Mouse (Mus musculus) hindbrain, embryonic 13.5 days (tissue): ENCODE measurements around the gene Coro6. TPM values are rescaled to one million over a fixed set of nuclear protein-coding genes. Genes with fewer than 3 reads are reported as not detected.

Experiments
- ATAC-seq: fragments of 200-750 bp; cut with Nextera tagmentation; 2 replicates; pipeline ENCODE4 v1.8.0; 2017; ENCODE audit warnings: moderate TSS enrichment; ENCODE audit not compliant: low FRiP score
- H3K27ac ChIP-seq: fragments of 300-500 bp; sonication (generic); 2 replicates; pipeline ENCODE4 v1.5.1; 2015; ENCODE audit warnings: inconsistent platforms, mild to moderate bottlenecking, moderate library complexity
- H3K27me3 ChIP-seq: fragments of 300-500 bp; sonication (generic); 2 replicates; pipeline ENCODE4 v1.6.1; 2015; ENCODE audit warnings: mild to moderate bottlenecking, inconsistent platforms
- H3K36me3 ChIP-seq: fragments of 300-500 bp; sonication (generic); 2 replicates; pipeline ENCODE4 v1.6.1; 2015; ENCODE audit warnings: mild to moderate bottlenecking, inconsistent platforms
- H3K4me1 ChIP-seq: fragments of 300-500 bp; sonication (generic); replicated peaks from 2 replicates; pipeline ENCODE4 v1.6.1; 2015; ENCODE audit warnings: inconsistent platforms
- H3K4me2 ChIP-seq: fragments of 300-500 bp; sonication (generic); 2 replicates; pipeline ENCODE4 v1.6.1; 2015; ENCODE audit warnings: inconsistent platforms, mild to moderate bottlenecking, moderate library complexity
- H3K4me3 ChIP-seq: fragments of 300-500 bp; sonication (generic); 2 replicates; pipeline ENCODE4 v1.5.1; 2015; ENCODE audit warnings: mild to moderate bottlenecking, inconsistent platforms
- H3K9ac ChIP-seq: fragments of 300-500 bp; sonication (generic); 2 replicates; pipeline ENCODE4 v1.6.1; 2015; ENCODE audit warnings: mild to moderate bottlenecking, inconsistent platforms
- H3K9me3 ChIP-seq: fragments of 300-500 bp; sonication (generic); 2 replicates; pipeline ENCODE4 v1.6.1; 2016; ENCODE audit warnings: inconsistent platforms
- WGBS: fragments of 180-500 bp; shearing (Covaris S2); methylation state at CpG from one replicate; pipeline ENCODE4 v1.1.7; 2015; 5-methylcytosine and 5-hydroxymethylcytosine counted together
- polyA plus RNA-seq: library from polyadenylated mRNA; unstranded; fragments of >200 nt; fragmentation: Nextera tagmentation; extraction: Ambion mirVana; gene quantifications from 2 replicates; pipeline ENCODE4 v1.2.1, GENCODE M21; 2015

The Coro6 gene
- polyA plus RNA-seq, 1 experiment from 2014 or later = 0.12 TPM

DNA sequence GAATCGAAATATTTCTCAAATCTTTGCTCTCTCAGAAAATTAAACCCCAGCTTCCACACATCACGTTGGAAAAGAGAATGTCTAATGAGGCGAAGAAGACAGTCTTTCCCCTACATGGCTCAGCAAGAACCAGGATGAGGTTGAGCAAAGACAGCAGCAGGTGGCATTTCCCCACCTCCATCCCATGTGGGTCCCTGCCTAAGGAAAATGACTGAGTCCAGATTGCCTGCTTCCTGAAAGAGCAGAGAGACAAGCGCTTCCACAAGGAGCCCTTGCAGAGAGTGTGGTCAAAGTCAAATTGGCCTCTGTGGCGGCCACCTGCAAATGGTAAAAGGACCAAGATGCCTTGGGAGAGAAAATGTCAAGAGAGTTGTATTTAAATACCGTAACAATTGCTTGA lies 28.2 kb downstream of the Coro6 start:
- ATAC-seq = no peak
- peaks cover 85% of the 10 kb centered on the region for H3K4me1 ChIP-seq
- H3K36me3 ChIP-seq = no peaks in the 10 kb centered on the region
- H3K4me3 ChIP-seq = peak overlapping the region; percentile 96
- H3K27ac ChIP-seq = peak overlapping the region; percentile 95
- peak overlapping the region; percentile 74 for H3K4me2 ChIP-seq
- H3K27me3 ChIP-seq = no peaks in the 10 kb centered on the region
- H3K9ac ChIP-seq = peak overlapping the region; percentile 98
- no peaks in the 10 kb centered on the region for H3K9me3 ChIP-seq
- 67% methylated on average over 6 of the region's 6 CpGs for WGBS

DNA sequence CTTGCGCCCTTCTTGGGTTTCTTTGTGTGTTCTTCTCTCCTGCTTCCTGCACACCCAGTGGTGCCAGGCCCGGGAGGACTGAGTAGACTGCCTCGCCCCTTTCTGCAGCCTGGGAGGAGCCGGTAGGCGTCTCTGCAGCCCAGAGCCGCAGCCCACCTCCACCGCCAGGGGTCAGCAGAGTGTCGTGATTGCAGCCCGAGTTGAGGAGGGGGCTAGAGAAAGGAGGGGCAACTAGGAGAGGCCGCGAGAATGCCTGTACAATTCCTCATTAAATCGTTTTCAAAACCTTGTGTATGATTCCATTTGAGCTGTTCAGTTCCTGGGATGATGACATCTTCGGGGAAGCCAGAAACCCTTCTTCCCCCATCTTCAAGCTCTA lies 28.9 kb downstream of the Coro6 start:
- peaks cover 85% of the 10 kb centered on the region for H3K4me1 ChIP-seq
- peak; percentile 57 for ATAC-seq
- H3K4me3 ChIP-seq = peak overlapping the region; percentile 96
- H3K9me3 ChIP-seq = no peaks in the 10 kb centered on the region
- peak overlapping the region; percentile 74 for H3K4me2 ChIP-seq
- WGBS = 0% methylated on average over 13 of the region's 13 CpGs
- peak overlapping the region; percentile 98 for H3K9ac ChIP-seq
- no peaks in the 10 kb centered on the region for H3K27me3 ChIP-seq
- H3K27ac ChIP-seq = peak overlapping the region; percentile 95
- no peaks in the 10 kb centered on the region for H3K36me3 ChIP-seq

DNA sequence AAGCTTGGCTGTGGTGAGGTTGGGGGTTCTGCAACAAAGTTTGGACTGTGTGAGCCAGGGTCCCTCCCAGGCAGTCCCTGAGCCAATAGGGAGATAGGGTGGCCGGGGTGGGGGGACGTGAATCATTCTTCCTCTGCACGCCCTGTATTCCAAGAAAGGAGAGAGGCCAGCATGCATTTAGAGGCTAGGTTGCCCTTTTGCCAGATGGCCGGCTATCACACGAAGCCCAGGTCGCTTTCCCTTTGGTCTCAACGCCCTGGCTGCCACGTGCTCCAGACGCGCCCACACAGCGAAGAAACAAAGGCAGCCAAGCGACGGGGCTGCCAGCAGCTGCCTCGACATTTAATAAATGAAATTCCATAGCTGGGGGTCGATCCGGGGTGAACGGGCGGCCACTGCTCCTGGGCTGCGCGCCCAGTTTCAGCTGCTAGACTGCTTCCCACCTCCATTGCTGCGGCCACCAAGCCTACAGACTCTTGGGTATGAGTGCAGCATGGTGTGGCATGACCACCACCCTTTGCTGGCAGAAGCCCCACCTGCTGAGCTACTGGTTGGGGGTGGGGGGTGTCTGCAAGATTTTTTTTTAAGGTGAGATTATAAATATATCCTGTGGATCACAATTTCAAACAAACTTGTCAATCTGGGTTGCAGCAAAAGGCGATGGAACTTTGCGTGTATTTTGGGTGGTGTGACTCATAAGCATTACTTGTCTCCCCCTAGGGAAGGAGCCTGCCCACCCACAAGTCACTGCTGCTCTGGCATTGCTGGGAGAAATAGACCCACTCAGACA lies 29.5 kb downstream of the Coro6 start:
- H3K27ac ChIP-seq = peak overlapping the region; percentile 95
- H3K9me3 ChIP-seq = no peaks in the 10 kb centered on the region
- peak; percentile 53; the same call in 1 of the 2 replicates for ATAC-seq
- under 1% methylated on average over 23 of the region's 23 CpGs for WGBS
- peak overlapping the region; percentile 74 for H3K4me2 ChIP-seq
- H3K9ac ChIP-seq = peak overlapping the region; percentile 98
- no peaks in the 10 kb centered on the region for H3K27me3 ChIP-seq
- H3K4me3 ChIP-seq = peak overlapping the region; percentile 96
- H3K4me1 ChIP-seq = peaks cover 83% of the 10 kb centered on the region
- H3K36me3 ChIP-seq = no peaks in the 10 kb centered on the region

DNA sequence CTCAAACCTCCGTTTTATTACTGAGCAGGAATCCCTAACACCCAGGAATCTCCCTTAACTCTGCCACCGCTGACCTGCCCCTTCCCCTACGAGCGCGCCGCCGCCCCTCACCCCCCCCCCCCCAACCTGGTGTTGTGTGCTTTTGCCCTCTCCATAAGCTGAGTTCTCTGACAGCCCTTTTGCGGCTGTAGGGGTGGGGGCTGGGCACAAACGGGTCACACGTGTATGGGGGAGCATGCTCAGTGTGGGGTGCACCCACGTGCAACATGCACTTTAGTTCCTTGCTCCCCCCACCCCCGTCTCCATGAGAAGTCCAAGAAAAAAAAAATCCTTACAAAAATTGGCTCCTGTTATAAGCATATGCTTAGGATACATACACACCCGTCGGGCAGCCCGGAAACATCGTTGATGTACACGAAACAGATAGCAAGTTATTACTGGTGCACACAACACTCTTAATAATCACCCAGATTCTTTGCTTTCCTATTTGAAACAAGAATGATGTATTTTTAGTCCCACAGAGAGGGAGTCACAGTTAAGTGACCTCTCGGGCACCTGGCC lies 30.2 kb downstream of the Coro6 start:
- Histone ChIP-seq H3K4me2 (peak overlapping the region; percentile 74), H3K4me1 (peaks cover 82% of the 10 kb centered on the region), H3K9me3 (no peaks in the 10 kb centered on the region), H3K27me3 (no peaks in the 10 kb centered on the region), H3K4me3 (peak overlapping the region; percentile 96), H3K9ac (peak overlapping the region; percentile 72), H3K27ac (peak overlapping the region; percentile 95), H3K36me3 (no peaks in the 10 kb centered on the region)
- under 1% methylated on average over 18 of the region's 18 CpGs for WGBS
- ATAC-seq = no peak

DNA sequence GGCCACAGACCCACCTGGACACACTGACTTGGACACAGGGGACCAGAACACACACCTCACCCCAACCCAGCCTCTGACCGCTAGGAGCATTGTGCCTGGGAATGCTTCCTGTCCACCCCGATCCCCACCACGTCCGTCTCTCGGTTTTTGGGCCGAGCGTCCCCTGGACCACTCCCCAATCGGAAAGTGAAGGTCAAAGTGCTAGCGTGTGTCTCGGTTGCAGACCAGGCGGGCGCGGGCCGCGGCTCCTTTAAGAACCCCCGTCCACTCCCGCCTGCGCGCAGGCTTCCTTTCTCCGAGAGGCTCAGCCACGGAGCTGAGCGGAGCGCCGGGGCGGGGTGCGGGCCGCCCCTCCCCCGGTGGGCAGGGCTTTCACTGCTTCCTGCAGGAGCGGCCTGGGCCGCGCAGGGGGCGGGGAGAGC lies 30.7 kb downstream of the Coro6 start:
- H3K27ac ChIP-seq = peak overlapping the region; percentile 95
- H3K36me3 ChIP-seq = no peaks in the 10 kb centered on the region
- H3K9ac ChIP-seq = peak overlapping the region; percentile 72
- peak; percentile 63 for ATAC-seq
- H3K4me2 ChIP-seq = peak overlapping the region; percentile 74
- H3K27me3 ChIP-seq = no peaks in the 10 kb centered on the region
- peak overlapping the region; percentile 96 for H3K4me3 ChIP-seq
- under 1% methylated on average over 24 of the region's 32 CpGs for WGBS
- H3K9me3 ChIP-seq = no peaks in the 10 kb centered on the region
- peaks cover 82% of the 10 kb centered on the region for H3K4me1 ChIP-seq

DNA sequence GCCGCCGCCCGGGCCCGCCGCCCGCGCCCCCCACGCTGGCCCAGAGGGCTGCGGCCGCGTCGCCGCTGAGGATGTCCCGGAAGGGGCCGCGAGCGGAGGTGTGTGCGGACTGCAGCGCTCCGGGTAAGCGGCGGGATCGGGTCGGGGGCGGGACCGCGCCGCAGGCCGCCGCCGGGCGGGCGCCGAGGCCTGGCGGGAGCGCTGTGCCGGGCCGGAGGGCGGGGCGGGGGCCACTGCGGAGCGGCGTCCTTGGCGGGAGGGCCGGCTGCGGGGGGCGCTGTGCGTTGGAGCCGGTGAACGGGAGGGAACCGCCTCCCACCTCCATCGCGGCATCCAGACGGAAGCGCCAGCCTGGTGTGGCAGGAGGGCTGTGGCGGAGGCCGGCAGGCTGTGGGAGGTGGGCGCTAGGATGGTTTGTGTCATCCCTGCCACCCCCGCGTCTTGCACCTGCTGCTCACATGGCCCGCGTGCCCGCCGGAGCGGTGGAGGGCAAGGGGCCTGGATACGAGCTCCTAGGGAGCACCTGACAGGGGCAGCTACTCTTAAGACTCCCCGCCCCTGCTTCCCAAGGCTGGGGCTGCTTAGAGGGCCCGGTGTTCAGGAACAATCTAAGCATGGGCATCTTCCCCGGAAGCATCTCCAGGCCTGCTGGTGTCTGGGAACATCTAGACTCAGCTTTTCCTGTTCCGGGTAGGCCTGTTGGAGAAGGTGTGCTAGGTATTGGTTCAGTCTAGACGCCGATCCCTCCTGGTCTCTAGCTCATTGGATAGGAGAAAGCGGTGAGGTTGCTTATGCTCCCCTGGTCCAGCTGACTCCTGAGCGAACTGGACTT lies 31.5 kb downstream of the Coro6 start, which contains the start of gene Git1:
TSS of gene Git1 (plus strand) at position 51 of the 832 bp plus-strand sequence.
- H3K9me3 ChIP-seq = no peaks in the 10 kb centered on the region
- H3K4me2 ChIP-seq = peak within 1 kb of the TSS; percentile 96
- H3K27me3 ChIP-seq = no peaks in the 10 kb centered on the region
- ATAC-seq = no peak
- H3K27ac ChIP-seq = peak within 1 kb of the TSS; percentile 95
- under 1% methylated on average over 67 of the region's 74 CpGs for WGBS
- peaks cover 82% of the 10 kb centered on the region for H3K4me1 ChIP-seq
- H3K4me3 ChIP-seq = peak within 1 kb of the TSS; percentile 96
- H3K36me3 ChIP-seq = 0 out of 2 replicates have a peak, but pooled peaks cover under 1% of the 10 kb centered on the region
- peak within 1 kb of the TSS; percentile 98 for H3K9ac ChIP-seq

DNA sequence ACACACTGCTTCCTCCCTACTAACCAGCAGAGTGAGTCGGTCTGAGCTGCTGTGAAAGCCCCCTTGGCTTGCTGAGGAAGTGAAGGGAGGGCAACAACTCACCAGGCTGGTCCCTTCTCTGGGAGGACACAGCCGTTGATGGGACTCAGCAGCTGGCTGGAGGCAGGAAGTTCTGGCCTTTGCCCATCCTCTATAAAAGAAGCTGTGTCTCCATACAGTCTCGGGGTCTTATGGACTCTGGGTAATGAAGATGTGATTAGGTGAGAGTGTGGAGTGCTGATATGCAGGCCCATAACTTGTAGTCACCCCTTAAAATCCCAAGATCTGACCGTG lies 32.1 kb downstream of the Coro6 start:
- Histone ChIP-seq H3K9me3 (no peaks in the 10 kb centered on the region), H3K27me3 (no peaks in the 10 kb centered on the region), H3K36me3 (peaks cover 5% of the 10 kb centered on the region), H3K4me2 (peak overlapping the region; percentile 96), H3K27ac (peak overlapping the region; percentile 95), H3K4me1 (peaks cover 83% of the 10 kb centered on the region), H3K4me3 (peak overlapping the region; percentile 96), H3K9ac (peak overlapping the region; percentile 98)
- no peak for ATAC-seq
- 35% methylated on average over 4 of the region's 4 CpGs for WGBS

DNA sequence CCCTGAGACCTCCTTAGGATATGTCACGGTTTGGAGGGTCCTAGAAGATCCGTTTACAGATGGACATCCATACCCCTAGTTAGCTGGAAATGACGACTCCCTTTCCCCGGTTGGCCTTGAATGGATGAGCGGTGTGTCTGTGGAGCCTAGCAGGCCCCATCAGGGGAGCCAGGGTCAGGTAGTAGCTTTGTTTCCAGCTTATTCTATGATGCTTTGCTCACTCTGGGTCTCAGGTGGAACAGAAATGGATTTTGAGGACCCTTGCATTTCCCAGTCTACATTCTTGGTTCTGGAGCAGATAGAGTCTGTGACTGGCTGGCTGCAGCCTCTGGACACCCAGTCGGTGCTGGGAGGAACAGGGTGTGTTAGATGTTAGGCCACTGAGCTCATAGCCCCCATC lies 32.6 kb downstream of the Coro6 start:
- 0 out of 2 replicates have a peak overlapping the region, but pooled peaks have one; percentile 95 for H3K27ac ChIP-seq
- 77% methylated on average over 6 of the region's 6 CpGs for WGBS

DNA sequence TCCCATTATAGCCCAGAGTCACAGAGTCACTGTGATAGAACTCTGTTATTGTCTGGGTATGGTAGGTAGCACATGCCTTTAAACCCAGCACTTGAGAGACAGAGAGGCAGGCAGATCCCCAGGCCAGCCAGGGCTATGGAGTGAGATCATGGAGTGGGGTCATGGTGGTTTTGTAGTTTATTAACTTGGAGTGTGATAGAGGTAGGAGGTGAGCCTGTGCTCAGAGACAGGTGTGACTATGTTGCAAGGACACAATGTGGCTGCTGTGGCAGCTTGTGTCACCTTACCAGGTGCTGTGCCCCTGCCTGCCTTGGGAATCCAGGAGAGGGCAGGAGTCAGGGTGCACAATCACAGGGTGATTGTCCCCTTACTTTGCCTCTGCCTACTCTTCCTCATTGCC lies 33.3 kb downstream of the Coro6 start:
- Histone ChIP-seq H3K9me3 (no peaks in the 10 kb centered on the region), H3K4me2 (peak overlapping the region; percentile 96), H3K4me1 (peaks cover 89% of the 10 kb centered on the region), H3K27ac (no peak overlapping the region), H3K9ac (peak overlapping the region; percentile 98), H3K4me3 (peak overlapping the region; percentile 96; the same call in 1 of the 2 replicates), H3K27me3 (no peaks in the 10 kb centered on the region), H3K36me3 (peaks cover 17% of the 10 kb centered on the region)
- ATAC-seq = no peak

More for the DNA sequence above, 32.6 kb downstream of the Coro6 start:
- Histone ChIP-seq H3K36me3 (peaks cover 10% of the 10 kb centered on the region), H3K4me2 (peak overlapping the region; percentile 96), H3K9ac (peak overlapping the region; percentile 98), H3K9me3 (no peaks in the 10 kb centered on the region), H3K27me3 (no peaks in the 10 kb centered on the region), H3K4me3 (peak overlapping the region; percentile 96), H3K4me1 (peaks cover 88% of the 10 kb centered on the region)
- no peak for ATAC-seq

DNA sequence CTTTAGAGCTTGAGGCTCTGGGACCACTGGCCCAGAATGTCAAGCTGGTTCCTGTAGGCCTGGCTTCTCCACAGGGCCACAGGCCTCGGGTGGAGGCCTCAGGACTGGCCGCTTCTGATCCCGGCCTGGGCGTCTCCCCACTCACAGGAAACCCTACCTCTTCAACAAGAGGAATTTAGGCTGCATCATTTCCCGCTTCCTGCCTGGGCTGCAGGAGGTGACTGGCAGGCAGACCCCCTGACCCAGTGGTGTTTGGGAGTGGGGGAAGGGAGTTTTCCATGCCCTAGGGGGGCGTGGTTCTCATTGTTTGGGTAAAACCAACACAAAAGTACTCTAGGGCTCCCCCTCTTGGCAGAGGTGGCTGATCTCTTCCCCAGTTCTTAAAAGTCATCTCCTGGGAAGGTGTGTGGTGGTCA lies 35.1 kb downstream of the Coro6 start:
- ATAC-seq = no peak
- 19% methylated on average over 6 of the region's 6 CpGs for WGBS
- no peak overlapping the region for H3K4me2 ChIP-seq

DNA sequence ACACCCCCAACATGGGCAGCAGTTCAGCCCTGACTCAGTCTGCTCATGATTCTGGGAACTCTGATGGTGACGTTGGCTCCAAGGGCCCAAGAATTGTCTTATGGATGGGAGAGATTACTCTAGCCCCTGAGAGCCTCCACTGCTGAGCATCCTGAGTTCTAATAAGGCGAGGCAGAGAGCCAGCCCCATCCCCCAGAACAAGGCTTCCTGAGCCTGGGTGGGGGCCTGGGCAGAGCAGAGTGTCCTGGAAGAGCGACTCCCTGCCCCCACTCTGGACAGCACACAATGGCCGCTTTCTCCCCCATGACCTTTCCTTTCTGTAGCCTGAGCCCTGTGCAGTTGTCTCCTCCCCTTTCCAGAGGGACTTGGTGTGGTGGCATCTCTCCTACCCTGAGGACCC lies 35.6 kb downstream of the Coro6 start:
- peak overlapping the region; percentile 60 for H3K27ac ChIP-seq
- H3K9me3 ChIP-seq = no peaks in the 10 kb centered on the region
- no peak for ATAC-seq
- 16% methylated on average over 4 of the region's 4 CpGs for WGBS
- H3K4me3 ChIP-seq = no peak overlapping the region
- H3K4me1 ChIP-seq = peaks cover 76% of the 10 kb centered on the region
- H3K27me3 ChIP-seq = no peaks in the 10 kb centered on the region
- no peak overlapping the region for H3K4me2 ChIP-seq
- 0 out of 2 replicates have a peak overlapping the region, but pooled peaks have one; percentile 9 for H3K9ac ChIP-seq
- H3K36me3 ChIP-seq = peaks cover 32% of the 10 kb centered on the region

More for the DNA sequence above, 35.1 kb downstream of the Coro6 start:
- Histone ChIP-seq H3K4me3 (no peak overlapping the region), H3K27me3 (no peaks in the 10 kb centered on the region), H3K9me3 (no peaks in the 10 kb centered on the region), H3K27ac (peak overlapping the region; percentile 62; the same call in 1 of the 2 replicates), H3K9ac (no peak overlapping the region), H3K4me1 (peaks cover 81% of the 10 kb centered on the region), H3K36me3 (peaks cover 27% of the 10 kb centered on the region)
